Mouse (Mus musculus) CH12.LX (cell line): ENCODE data around the gene Engase. TPM values are rescaled to one million over a fixed set of nuclear protein-coding genes. Genes with fewer than 3 reads are reported as not detected.
A peak's percentile ranks its signal among the peaks of the same experiment; 100 is the strongest.

Source experiments
- DNase-seq: peaks from one replicate; pipeline ENCODE4 v3.0.0-alpha.2; 2013; ENCODE audit errors: extremely low read depth
- H3K27ac ChIP-seq: 2 replicates; pipeline ENCODE4 v1.5.1; 2012; ENCODE audit warnings: low read depth, mild to moderate bottlenecking, control low read depth, moderate library complexity; ENCODE audit not compliant: insufficient read depth
- H3K27me3 ChIP-seq: replicated peaks from 2 replicates; pipeline ENCODE3; 2012; ENCODE audit warnings: inconsistent platforms
- H3K36me3 ChIP-seq, 2 experiments: replicated peaks in 1 of 2; 2 replicates each; pipeline versions ENCODE3 to v1.6.1; 2012; ENCODE audit warnings: inconsistent platforms in 1 of 2, low read length in 1 of 2, mild to moderate bottlenecking in 1 of 2, mixed read lengths in 1 of 2, moderate library complexity in 1 of 2; ENCODE audit not compliant: control insufficient read depth in 1 of 2, insufficient read depth in 1 of 2
- H3K4me1 ChIP-seq, 2 experiments: 2 replicates each; pipeline ENCODE4 v1.6.1; 2012; ENCODE audit warnings: inconsistent platforms in 1 of 2, moderate library complexity in 1 of 2; ENCODE audit not compliant: insufficient read depth in 2 of 2, control insufficient read depth in 1 of 2
- H3K4me2 ChIP-seq: 2 replicates; pipeline ENCODE4 v1.6.1; 2012; ENCODE audit warnings: low read depth, mild to moderate bottlenecking, control low read depth; ENCODE audit not compliant: poor library complexity, insufficient read depth, severe bottlenecking
- H3K4me3 ChIP-seq, 3 experiments: fragments of 150-350 bp in 1 of 3; sonication (generic) in 1 of 3; replicated peaks in 1 of 3; 2 replicates each; pipeline versions ENCODE3 to v1.5.1; 2011 to 2012; ENCODE audit warnings: low read depth in 2 of 3, low read length in 2 of 3, mild to moderate bottlenecking in 2 of 3, moderate library complexity in 2 of 3, control low read depth in 1 of 3, improper control_type of control experiment in 1 of 3, inconsistent platforms in 1 of 3, mixed read lengths in 1 of 3; ENCODE audit not compliant: poor library complexity in 1 of 3
- H3K79me2 ChIP-seq: replicated peaks from 2 replicates; pipeline ENCODE4 v1.6.1; 2012; ENCODE audit warnings: mild to moderate bottlenecking, moderate library complexity; ENCODE audit not compliant: control insufficient read depth, poor library complexity, insufficient read depth, severe bottlenecking; ENCODE audit errors: extremely low read depth
- H3K9ac ChIP-seq: 2 replicates; pipeline ENCODE4 v1.6.1; 2012; ENCODE audit warnings: low read depth, mild to moderate bottlenecking, control low read depth, moderate library complexity; ENCODE audit not compliant: insufficient read depth
- H3K9me3 ChIP-seq: replicated peaks from 2 replicates; pipeline ENCODE3; 2012; ENCODE audit warnings: low read length, inconsistent platforms, mixed read lengths
- CHD1 ChIP-seq: IDR thresholded peaks from 2 replicates; pipeline ENCODE4 v1.6.1; 2012; ENCODE audit warnings: low read depth, low read length, improper control_type of control experiment, inconsistent platforms
- CTCF ChIP-seq, 2 experiments: IDR thresholded peaks in 1 of 2; conservative IDR thresholded peaks in 1 of 2; 2 replicates each; pipeline ENCODE4 v1.5.1; 2011 to 2012; ENCODE audit warnings: low read depth in 2 of 2, low read length in 2 of 2, improper control_type of control experiment in 1 of 2, inconsistent platforms in 1 of 2, mild to moderate bottlenecking in 1 of 2, moderate library complexity in 1 of 2
- EP300 ChIP-seq: IDR thresholded peaks from 2 replicates; pipeline ENCODE4 v1.6.1; 2011; ENCODE audit warnings: low read length, improper control_type of control experiment
- GABPA ChIP-seq: IDR thresholded peaks from 2 replicates; pipeline ENCODE4 v1.6.1; 2012; ENCODE audit warnings: low read depth, low read length, improper control_type of control experiment, inconsistent platforms; ENCODE audit not compliant: insufficient replicate concordance
- HCFC1 ChIP-seq: IDR thresholded peaks from 2 replicates; pipeline ENCODE4 v1.6.1; 2012; ENCODE audit warnings: low read depth, mild to moderate bottlenecking, inconsistent platforms, low read length, improper control_type of control experiment
- IRF4 ChIP-seq: IDR thresholded peaks from 2 replicates; pipeline ENCODE4 v1.6.1; 2014; ENCODE audit warnings: low read depth, mild to moderate bottlenecking, inconsistent platforms, low read length, improper control_type of control experiment
- JUN ChIP-seq: IDR thresholded peaks from 2 replicates; pipeline ENCODE4 v1.6.1; 2011; ENCODE audit warnings: low read depth, mild to moderate bottlenecking, low read length, improper control_type of control experiment, moderate library complexity; ENCODE audit not compliant: insufficient read depth
- MAZ ChIP-seq: IDR thresholded peaks from 2 replicates; pipeline ENCODE4 v1.6.1; 2012; ENCODE audit warnings: low read depth, mild to moderate bottlenecking, inconsistent platforms, low read length, improper control_type of control experiment, moderate library complexity
- PAX5 ChIP-seq: IDR thresholded peaks from 2 replicates; pipeline ENCODE4 v1.6.1; 2012; ENCODE audit warnings: low read length, inconsistent platforms, mixed read lengths
- POLR2A ChIP-seq: IDR thresholded peaks from 2 replicates; pipeline ENCODE4 v1.6.1; 2011; ENCODE audit warnings: low read depth, mild to moderate bottlenecking, improper control_type of control experiment, low read length
- RAD21 ChIP-seq: IDR thresholded peaks from 2 replicates; pipeline ENCODE4 v1.6.1; 2011; ENCODE audit warnings: low read depth, mild to moderate bottlenecking, low read length, improper control_type of control experiment, moderate library complexity
- SMC3 ChIP-seq: IDR thresholded peaks from 2 replicates; pipeline ENCODE4 v1.6.1; 2011; ENCODE audit warnings: low read depth, low read length, improper control_type of control experiment
- ZKSCAN1 ChIP-seq: IDR thresholded peaks from 2 replicates; pipeline ENCODE4 v1.6.1; 2012; ENCODE audit warnings: low read depth, inconsistent platforms, low read length, improper control_type of control experiment, borderline replicate concordance
- dilution Hi-C: fragments of 300-500 bp; cut with MboI; formaldehyde crosslinking; loops from 2 replicates; pipeline ENCODE4 v1.14.3; 2020; ENCODE audit warnings: low sequenced_read_pairs; ENCODE audit not compliant: extremely low pct_unique_long_range_greater_than_20kb, extremely low pct_ligation_motif_present
- in situ Hi-C: fragments of 300-500 bp; cut with MboI; formaldehyde crosslinking; loops from 3 replicates; pipeline ENCODE4 v1.14.3; 2019; ENCODE audit warnings: low sequenced_read_pairs, low pct_ligation_motif_present, low pct_unique_long_range_greater_than_20kb, mixed read lengths
- polyA plus RNA-seq: library from polyadenylated mRNA; unstranded; fragments of >175 nt; gene quantifications from 2 replicates; pipeline ENCODE4 v1.2.1, GENCODE M21; 2012; ENCODE audit warnings: low read depth; ENCODE audit not compliant: insufficient read length
- total RNA-seq, 2 experiments: library from RNA; depleted of rRNA; stranded (reverse); fragments of 300-350 nt in 1 of 2; fragments of >200 nt in 1 of 2; gene quantifications; 2 replicates each; pipeline ENCODE4 v1.2.3; 2012 to 2014

Gene Engase
- total and polyA plus RNA-seq, 3 experiments = 7.0 to 12.1 (median 9.7) TPM

DNA sequence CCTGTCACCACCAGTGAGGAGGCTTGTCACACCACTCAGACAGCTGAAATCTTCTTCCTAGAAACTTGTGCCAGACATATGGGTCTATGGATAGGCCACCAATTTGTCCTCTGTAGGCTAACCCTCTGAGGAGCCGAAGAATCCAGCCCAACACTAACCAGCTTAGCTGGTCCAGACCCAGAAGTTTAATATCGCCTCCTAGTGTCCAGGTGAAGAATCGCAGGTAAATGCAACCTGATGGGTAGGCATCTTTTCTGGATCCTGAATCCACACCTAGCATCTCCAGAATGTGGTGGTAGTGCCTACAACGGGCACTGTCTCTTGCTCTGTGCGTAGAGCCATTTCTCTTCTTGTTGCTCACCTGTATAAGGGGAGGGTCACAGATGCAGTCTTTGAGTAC is 43.6 kb downstream of the Engase start:
- in situ Hi-C loops = no loop called here
- DNase-seq = peak; percentile 26

DNA sequence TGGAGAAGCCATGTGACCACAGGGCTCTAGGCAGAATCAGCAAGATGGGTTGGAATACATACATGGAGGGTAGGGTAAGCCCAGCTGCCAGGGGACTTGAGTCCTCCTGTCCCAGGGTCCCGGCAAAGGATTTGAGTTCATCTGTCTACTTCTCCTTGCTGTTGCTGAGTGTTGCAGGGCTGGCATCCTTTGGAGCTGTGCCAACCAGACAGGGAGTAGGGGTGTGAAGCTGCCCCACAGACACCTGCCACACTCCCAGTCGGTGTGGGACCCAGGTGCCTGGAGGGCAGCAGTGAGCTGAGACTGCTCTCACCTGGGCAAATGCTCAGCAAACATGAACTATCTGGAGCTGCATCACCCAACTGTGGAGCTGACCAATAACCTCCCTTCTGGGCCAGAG is 44.3 kb downstream of the Engase start:
- H3K9ac ChIP-seq = no peak overlapping the region
- in situ Hi-C loops = no loop called here
- H3K27ac ChIP-seq = no peak overlapping the region
- peaks cover 95% of the 10 kb centered on the region for H3K27me3 ChIP-seq
- no peaks in the 10 kb centered on the region for H3K9me3 ChIP-seq
- no peaks in the 10 kb centered on the region for H3K36me3 ChIP-seq
- dilution Hi-C loops = no loop called here
- H3K4me3 ChIP-seq = no peak overlapping the region
- no peaks in the 10 kb centered on the region; a peak in 1 of 4 replicates for H3K4me1 ChIP-seq
- H3K4me2 ChIP-seq = no peak overlapping the region
- no peak for TF ChIP-seq POLR2A
- TF ChIP-seq RAD21 = no peak
- TF ChIP-seq IRF4 = no peak
- no peak for TF ChIP-seq SMC3
- TF ChIP-seq EP300 = no peak
- no peak for TF ChIP-seq MAZ
- no peak for DNase-seq
- H3K79me2 ChIP-seq = no peaks in the 10 kb centered on the region

More for the DNA sequence above, 43.6 kb downstream of the Engase start:
- Histone ChIP-seq H3K9ac (no peak overlapping the region), H3K27me3 (peaks cover 95% of the 10 kb centered on the region), H3K9me3 (no peaks in the 10 kb centered on the region), H3K4me3 (no peak overlapping the region), H3K36me3 (no peaks in the 10 kb centered on the region), H3K79me2 (no peaks in the 10 kb centered on the region), H3K4me2 (no peak overlapping the region), H3K4me1 (no peaks in the 10 kb centered on the region; a peak in 1 of 4 replicates), H3K27ac (no peak overlapping the region)
- TF ChIP-seq HCFC1 = no peak
- TF ChIP-seq RAD21 = peak; percentile 66
- TF ChIP-seq SMC3 = peak; percentile 55
- TF ChIP-seq CTCF (conservative IDR thresholded peaks at IDR 0.05 in 1 of 2, IDR thresholded peaks at IDR 0.05 in 1 of 2; ENCODE audit: low read depth in 2 of 2, low read length in 2 of 2) = peak; percentile 83 to 98
- dilution Hi-C loops = no loop called here

DNA sequence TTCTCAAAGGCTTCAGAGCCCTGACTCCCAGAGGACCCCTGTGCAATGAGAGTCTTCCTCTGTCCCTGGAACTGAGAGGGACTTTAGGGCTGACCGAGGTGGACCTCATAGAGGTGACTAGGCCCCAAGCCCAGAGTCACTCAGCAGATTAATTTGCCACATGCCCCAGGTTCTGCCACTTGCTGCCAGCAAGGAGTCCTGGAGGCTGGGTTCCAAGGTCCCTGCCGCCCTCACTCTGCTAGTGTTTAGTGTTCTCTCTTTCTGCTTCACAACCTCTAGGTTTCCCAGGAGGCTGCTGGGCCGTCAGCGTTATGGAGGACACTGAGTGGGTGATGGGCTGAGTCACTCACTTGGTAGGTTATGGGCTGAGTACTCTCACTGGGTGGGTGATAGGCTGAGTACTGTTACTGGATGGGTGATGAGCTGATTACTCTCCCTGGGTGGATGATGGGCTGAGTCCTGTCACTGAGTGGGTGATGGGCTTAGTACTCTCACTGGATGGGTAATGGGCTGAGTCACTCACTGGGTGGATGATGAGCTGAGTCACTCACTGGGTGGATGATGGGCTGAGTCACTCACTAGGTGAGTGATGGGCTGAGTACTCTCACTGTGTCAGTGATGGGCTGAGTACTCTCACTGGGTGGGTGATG is 47.0 kb downstream of the Engase start:
- H3K9ac ChIP-seq = no peak overlapping the region
- no peak overlapping the region for H3K27ac ChIP-seq
- no peaks in the 10 kb centered on the region for H3K36me3 ChIP-seq
- in situ Hi-C loops (no loop called here), dilution Hi-C loops (no loop called here)
- no peak overlapping the region for H3K4me3 ChIP-seq
- H3K4me2 ChIP-seq = no peak overlapping the region
- peaks cover 97% of the 10 kb centered on the region for H3K27me3 ChIP-seq
- no peak for TF ChIP-seq CHD1
- no peak for TF ChIP-seq HCFC1
- no peak for TF ChIP-seq JUN
- no peak for TF ChIP-seq GABPA
- TF ChIP-seq PAX5 = no peak
- TF ChIP-seq ZKSCAN1 = no peak
- H3K9me3 ChIP-seq = no peaks in the 10 kb centered on the region
- H3K79me2 ChIP-seq = no peaks in the 10 kb centered on the region
- DNase-seq = no peak
- no peaks in the 10 kb centered on the region; a peak in 1 of 4 replicates for H3K4me1 ChIP-seq
